Mouse (Mus musculus) frontal cortex, postnatal 14 days (tissue): ENCODE results near the gene Tnfaip6.
A peak's percentile ranks its signal among the peaks of the same experiment; 100 is the strongest.

Experiments
- DNase-seq, 2 experiments: peaks; one replicate each; pipeline ENCODE4 v3.0.0; 2022; ENCODE audit warnings: low spot score in 2 of 2

Gene Tnfaip6

GRCm38 (mm10) chr2:52052335-52052734, 14.5 kb downstream of the Tnfaip6 start:
- DNase-seq: no peak

GRCm38 (mm10) chr2:52053502-52053901, 15.7 kb downstream of the Tnfaip6 start:
- DNase-seq: no peak

- no peak for DNase-seq
Observed at GRCm38 (mm10) chr2:52055616-52056015, 17.8 kb downstream of the Tnfaip6 start.

GRCm38 (mm10) chr2:52057099-52057498, 19.3 kb downstream of the Tnfaip6 start:
- no peak for DNase-seq

- no peak for DNase-seq
Observed at GRCm38 (mm10) chr2:52057681-52058080, 19.9 kb downstream of the Tnfaip6 start.

- no peak for DNase-seq
Observed at GRCm38 (mm10) chr2:52068641-52069040, 30.8 kb downstream of the Tnfaip6 start.

GRCm38 (mm10) chr2:52070816-52071215, 33.0 kb downstream of the Tnfaip6 start:
- DNase-seq: no peak

- DNase-seq: no peak
Observed at GRCm38 (mm10) chr2:52071241-52071991, 33.6 kb downstream of the Tnfaip6 start.

- DNase-seq: no peak
Observed at GRCm38 (mm10) chr2:52072065-52072490, 34.3 kb downstream of the Tnfaip6 start.

GRCm38 (mm10) chr2:52072491-52073140, 34.8 kb downstream of the Tnfaip6 start, which contains the start of gene Rif1:
Rif1 (plus strand) TSS chr2:52072832.
- DNase-seq: peak; percentile 39 to 68

- DNase-seq: peak in 1 of 2 experiments; percentile 15
Observed at GRCm38 (mm10) chr2:52073141-52073904, 35.5 kb downstream of the Tnfaip6 start.

GRCm38 (mm10) chr2:52078666-52079065, 40.9 kb downstream of the Tnfaip6 start:
- DNase-seq: no peak

- no peak for DNase-seq
Observed at GRCm38 (mm10) chr2:52084013-52084412, 46.2 kb downstream of the Tnfaip6 start.

GRCm38 (mm10) chr2:52084571-52084970, 46.8 kb downstream of the Tnfaip6 start:
- DNase-seq: no peak
